Mouse (Mus musculus) embryonic fibroblast, embryonic 13.5 days (primary cell): ENCODE data around the gene Pwp1. TPM values are rescaled to one million over a fixed set of nuclear protein-coding genes. Genes with fewer than 3 reads are reported as not detected.
A peak's percentile ranks its signal among the peaks of the same experiment; 100 is the strongest.
"Not testable (repeated sequence)": the region's sequence is repeated elsewhere in the genome, so short reads cannot be mapped to it uniquely, and the experiment has no call there.

Experiments used
- H3K27ac ChIP-seq: 2 replicates; pipeline ENCODE4 v1.5.1; 2012; ENCODE audit warnings: low read length, control low read depth, inconsistent platforms; ENCODE audit not compliant: insufficient read depth
- H3K4me1 ChIP-seq: 2 replicates; pipeline ENCODE4 v1.6.1; 2011; ENCODE audit warnings: low read length; ENCODE audit not compliant: control insufficient read depth, insufficient read depth
- H3K4me3 ChIP-seq: 2 replicates; pipeline ENCODE4 v1.5.1; 2011; ENCODE audit warnings: mild to moderate bottlenecking, control low read depth, low read length; ENCODE audit not compliant: insufficient read depth
- CTCF ChIP-seq: IDR thresholded peaks from 2 replicates; pipeline ENCODE4 v1.5.1; 2011; ENCODE audit warnings: mild to moderate bottlenecking, control low read depth, low read length, moderate library complexity, borderline replicate concordance; ENCODE audit not compliant: insufficient read depth
- POLR2A ChIP-seq: IDR thresholded peaks from 2 replicates; pipeline ENCODE4 v1.6.1; 2011; ENCODE audit warnings: low read depth, mild to moderate bottlenecking, control low read depth, low read length, moderate library complexity
- polyA plus RNA-seq: library from polyadenylated mRNA; stranded (reverse); fragments of >200 nt; gene quantifications from 2 replicates; pipeline ENCODE4 v1.2.4, GENCODE M21; 2011; ENCODE audit warnings: low read depth; ENCODE audit not compliant: missing spikeins, insufficient read length

The Pwp1 gene
- 39.7 and 51.3 TPM in 2 replicates for polyA plus RNA-seq

- H3K27ac ChIP-seq, H3K4me1 ChIP-seq: not testable (repeated sequence)
- peak within 1 kb of the TSS; percentile 7 for H3K4me3 ChIP-seq
Measured at GRCm38 (mm10) chr10:85829085-85829853, at the start of gene Pwp1. Gene Pwp1 (plus strand): TSS chr10:85829494.

- H3K4me1 ChIP-seq, H3K4me3 ChIP-seq, H3K27ac ChIP-seq: not testable (repeated sequence)
Measured at GRCm38 (mm10) chr10:85822143-85822696, 7.1 kb upstream of the Pwp1 start.

- not testable (repeated sequence) for H3K4me3 ChIP-seq, H3K27ac ChIP-seq
Measured at GRCm38 (mm10) chr10:85823752-85824151, 5.5 kb upstream of the Pwp1 start.

GRCm38 (mm10) chr10:85828722-85829084 is 591 bp upstream of the Pwp1 start:
- not testable (repeated sequence) for H3K27ac ChIP-seq, H3K4me1 ChIP-seq, H3K4me3 ChIP-seq

More at GRCm38 (mm10) chr10:85823752-85824151, 5.5 kb upstream of the Pwp1 start:
- H3K4me1 ChIP-seq = not testable (repeated sequence)

- Histone ChIP-seq H3K27ac (no peak overlapping the region), H3K4me3 (no peak overlapping the region), H3K4me1 (no peaks in the 10 kb centered on the region)
- TF ChIP-seq CTCF (no peak), POLR2A (no peak)
Measured at GRCm38 (mm10) chr10:85846105-85846862, 17.0 kb downstream of the Pwp1 start.

- Histone ChIP-seq H3K27ac (no peak overlapping the region), H3K4me3 (peak overlapping the region; percentile 83), H3K4me1 (peaks cover 8% of the 10 kb centered on the region; the same call in 1 of the 2 replicates)
- TF ChIP-seq POLR2A = peak; percentile 55
- no peak for TF ChIP-seq CTCF
Measured at GRCm38 (mm10) chr10:85871698-85872478, 42.6 kb downstream of the Pwp1 start.

GRCm38 (mm10) chr10:85872479-85872773 is 43.1 kb downstream of the Pwp1 start:
- TF ChIP-seq CTCF (no peak), POLR2A (no peak)

GRCm38 (mm10) chr10:85873861-85874544 is 44.7 kb downstream of the Pwp1 start:
- TF ChIP-seq POLR2A (no peak), CTCF (no peak)
- H3K4me1 ChIP-seq = peaks cover 8% of the 10 kb centered on the region; the same call in 1 of the 2 replicates
- H3K27ac ChIP-seq = no peak overlapping the region
- H3K4me3 ChIP-seq = no peak overlapping the region

More at GRCm38 (mm10) chr10:85872479-85872773, 43.1 kb downstream of the Pwp1 start:
- H3K27ac ChIP-seq = no peak overlapping the region
- peaks cover 8% of the 10 kb centered on the region; the same call in 1 of the 2 replicates for H3K4me1 ChIP-seq
- H3K4me3 ChIP-seq = peak overlapping the region; percentile 83

GRCm38 (mm10) chr10:85875812-85876211 is 46.5 kb downstream of the Pwp1 start:
- H3K4me1 ChIP-seq = peaks cover 8% of the 10 kb centered on the region; the same call in 1 of the 2 replicates
- TF ChIP-seq POLR2A (no peak), CTCF (no peak)
- H3K4me3 ChIP-seq = no peak overlapping the region
- no peak overlapping the region for H3K27ac ChIP-seq
